Mouse (Mus musculus) liver, embryonic 14.5 days (tissue): ENCODE results near the gene D630003M21Rik.

ENCODE experiments used
- CTCF ChIP-seq: IDR thresholded peaks from 2 replicates; pipeline ENCODE4 v1.5.1; 2016; ENCODE audit warnings: antibody characterized with exemption, low read depth, control low read depth
- EP300 ChIP-seq: IDR thresholded peaks from 2 replicates; pipeline ENCODE4 v1.6.1; 2016; ENCODE audit warnings: antibody characterized with exemption, low read depth

- TF ChIP-seq CTCF (no peak), EP300 (no peak)
Measured at GRCm38 (mm10) chr2:158241126-158241738, 12.2 kb upstream of the D630003M21Rik start.
